Mouse (Mus musculus) erythroblast, embryonic 14.5 days (primary cell): ENCODE results near the gene Apba2.

Source experiments
- GATA1 ChIP-seq: IDR thresholded peaks from 2 replicates; pipeline ENCODE4 v1.6.1; 2012; ENCODE audit warnings: low read length, inconsistent platforms, mixed read lengths
- TAL1 ChIP-seq: IDR thresholded peaks from 3 replicates; pipeline ENCODE4 v1.6.1; 2012; ENCODE audit warnings: low read length, inconsistent platforms, mixed read lengths

DNA sequence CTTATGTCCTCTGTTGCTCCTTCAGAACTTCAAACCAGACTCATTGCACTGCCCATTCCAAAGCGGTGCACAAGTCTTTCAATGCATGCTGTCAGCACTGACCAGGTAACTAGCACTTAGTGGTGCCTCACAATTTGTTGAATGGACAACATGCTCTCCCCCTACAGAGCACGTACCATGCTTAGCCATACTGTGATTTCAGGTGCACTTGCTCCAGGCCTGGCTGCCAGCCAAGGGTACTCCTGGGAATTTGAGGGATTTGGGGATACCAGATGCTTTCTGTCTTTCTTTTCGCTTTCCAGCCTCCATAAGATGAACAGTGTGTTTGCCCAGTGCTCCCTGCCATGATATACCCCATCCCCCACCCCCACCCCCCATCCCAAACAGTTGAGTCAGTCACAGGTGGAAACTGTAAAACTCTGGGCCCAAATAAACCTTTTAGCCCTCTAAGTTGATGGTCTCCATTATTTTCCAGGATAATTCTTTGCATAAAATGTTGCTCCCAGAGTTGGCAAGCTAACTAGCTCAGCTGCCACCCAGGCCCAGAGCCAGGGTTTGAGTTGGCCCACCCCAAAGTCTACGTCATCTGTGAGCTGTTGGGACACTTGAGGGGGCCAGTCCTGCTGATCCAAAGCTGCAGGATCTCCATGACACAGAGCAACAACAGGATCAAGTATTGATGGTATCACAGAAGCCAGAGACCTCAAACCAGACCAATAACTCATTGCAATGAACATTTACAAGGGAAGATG, 48.9 kb upstream of the Apba2 start:
- TF ChIP-seq GATA1 (no peak), TAL1 (no peak)
